Mouse (Mus musculus) spleen, embryonic (tissue): ENCODE data around the gene Cnnm4.

Experiments
- CTCF ChIA-PET: fragments of 350-600 bp; sonication (Branson Sonifier 250); formaldehyde crosslinking; loops from one replicate; lab custom pipeline; 2022; lab: Charles Lee

Cnnm4 gene

DNA sequence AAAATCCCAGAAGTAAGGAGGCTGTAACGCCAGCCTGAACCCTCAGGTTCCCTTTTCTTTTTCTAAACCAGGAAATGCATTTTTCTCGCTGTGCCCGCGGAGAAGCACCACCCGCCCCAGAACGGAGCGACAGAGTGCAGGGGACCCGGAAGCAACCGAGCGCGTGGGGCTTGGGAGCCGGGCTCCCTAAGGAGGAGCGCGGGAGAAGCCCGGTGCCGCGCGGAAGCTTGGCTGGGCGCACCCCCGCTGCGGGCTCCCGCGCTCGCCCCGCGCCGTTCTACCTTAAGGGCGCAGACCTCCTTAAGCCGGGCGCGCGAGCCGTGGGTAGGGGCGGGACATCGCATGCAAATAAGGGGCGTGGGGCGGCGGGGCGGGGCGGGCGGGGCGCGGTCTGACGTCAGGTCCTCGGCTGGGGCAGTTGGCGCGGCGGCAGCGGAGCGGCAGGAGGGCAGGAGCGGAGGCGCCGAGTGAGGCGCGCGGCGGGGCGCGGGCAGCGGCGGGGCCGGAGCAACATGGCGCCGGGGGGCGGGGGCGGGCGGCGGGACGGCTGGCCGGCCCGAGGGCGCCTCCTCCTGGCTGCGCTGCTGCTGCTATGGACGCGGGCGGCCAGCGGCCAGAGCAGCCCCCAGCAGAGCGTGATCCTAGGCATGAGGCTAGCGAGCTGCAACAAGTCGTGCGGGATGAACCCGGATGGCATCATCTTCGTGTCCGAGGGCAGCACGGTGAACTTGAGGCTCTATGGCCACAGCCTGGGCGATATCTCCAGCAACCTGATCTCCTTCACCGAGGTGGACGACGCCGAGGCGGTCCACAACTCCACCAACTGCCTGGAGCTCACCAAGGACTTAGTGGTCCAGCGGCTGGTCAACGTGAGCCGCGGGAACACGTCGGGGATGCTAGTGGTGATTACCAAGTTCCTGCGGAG, at the start of gene Cnnm4:
Gene Cnnm4, plus strand, starts transcription at position 440 of the 925 bp plus-strand sequence.
- CTCF ChIA-PET, result no interaction called here

DNA sequence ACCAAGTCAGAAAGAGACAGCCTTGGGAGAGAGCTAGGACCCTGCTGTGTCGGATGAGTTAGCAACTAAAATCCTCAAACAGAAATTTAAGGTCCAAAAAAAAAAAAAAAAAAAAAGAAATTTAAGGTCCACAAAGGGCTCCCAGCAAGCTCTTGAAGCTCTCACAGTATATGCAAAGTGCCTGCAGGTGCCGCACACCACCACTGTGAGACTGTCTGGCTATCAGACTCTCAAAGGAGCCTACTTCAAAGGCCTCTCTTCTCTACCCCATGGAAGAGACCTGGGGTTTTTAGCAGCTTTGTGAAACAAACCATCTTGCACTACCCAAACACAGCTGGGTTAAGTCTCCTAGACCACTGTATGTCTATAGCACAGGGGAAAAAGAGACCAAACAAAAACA, 41.9 kb upstream of the Cnnm4 start:
- CTCF ChIA-PET, result no interaction called here

DNA sequence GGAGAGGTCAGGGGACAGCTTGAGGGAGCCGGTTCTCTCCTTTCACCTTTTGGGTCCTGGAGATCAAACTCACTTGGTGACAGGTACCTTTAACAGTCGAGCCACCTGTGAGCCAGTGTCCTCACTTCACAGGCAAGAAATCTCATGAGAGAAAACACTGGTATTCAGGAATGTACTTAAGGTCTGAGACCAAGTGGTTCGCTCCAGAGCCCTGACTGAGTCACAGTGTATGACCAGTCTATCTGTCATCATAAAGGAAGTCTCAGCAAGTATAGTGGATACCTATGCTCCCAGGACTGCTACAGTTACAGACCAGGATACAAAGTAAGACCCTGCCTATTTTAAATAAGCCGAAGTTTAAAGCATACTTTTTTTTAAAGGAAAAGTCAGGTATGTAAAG, 38.4 kb upstream of the Cnnm4 start:
- CTCF ChIA-PET, result no interaction called here

DNA sequence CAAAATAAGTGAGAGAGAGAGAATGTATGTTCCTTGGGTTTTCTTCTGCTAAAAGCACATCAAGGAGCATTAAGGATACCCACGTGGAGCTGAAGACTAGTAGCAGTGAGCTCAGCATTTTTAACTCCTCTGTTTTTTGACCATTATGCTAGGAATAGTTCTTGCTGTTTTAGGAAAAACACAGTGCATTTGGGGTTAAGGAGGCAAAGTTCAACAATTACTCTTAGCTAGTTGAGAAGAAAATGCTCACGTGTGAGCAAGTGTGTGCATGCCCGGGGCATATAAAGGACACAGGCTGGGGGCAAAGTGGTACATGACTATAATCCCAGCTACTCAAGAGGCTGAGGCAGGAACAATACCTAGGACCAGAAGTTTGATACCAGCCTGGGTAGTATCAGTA, 37.8 kb upstream of the Cnnm4 start:
- CTCF ChIA-PET, result no interaction called here

DNA sequence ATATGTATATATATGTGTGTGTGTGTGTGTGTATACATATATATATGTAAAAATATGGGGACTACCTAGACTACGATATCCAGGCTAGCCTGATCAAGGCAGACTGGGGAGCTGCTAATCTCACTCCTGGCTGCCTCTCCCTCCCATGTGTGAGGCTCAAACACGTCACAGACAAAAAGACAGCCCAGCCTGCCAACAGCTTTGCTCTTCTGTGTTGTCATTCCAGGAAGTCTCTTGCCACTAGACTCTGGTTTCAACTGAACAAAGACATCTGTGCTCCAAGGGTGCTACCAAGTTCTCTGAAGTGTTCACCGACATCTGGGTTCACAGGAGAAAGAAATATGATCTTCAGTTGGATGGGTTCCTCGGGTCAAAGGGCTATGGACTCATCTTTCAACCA, 36.3 kb upstream of the Cnnm4 start:
- CTCF ChIA-PET, result no interaction called here

DNA sequence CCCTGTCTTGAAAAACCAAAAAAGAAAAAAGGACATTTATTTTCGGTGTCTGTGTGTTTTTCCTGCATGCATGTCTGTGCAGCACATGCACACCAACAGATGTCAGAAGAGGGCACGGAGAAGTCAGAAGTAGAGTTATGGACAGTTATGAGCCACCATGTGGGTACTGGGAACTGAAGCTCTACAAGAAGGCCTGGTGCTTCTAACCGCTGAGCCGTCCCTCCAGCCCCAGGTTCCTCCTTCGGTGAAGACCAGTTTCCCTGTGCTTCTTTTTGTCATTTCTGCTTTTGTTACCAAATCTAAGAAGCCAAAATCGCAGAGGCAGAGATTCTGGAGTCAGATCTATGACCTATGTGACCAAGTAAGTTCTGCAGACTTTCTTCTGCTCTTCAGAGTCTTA, 34.9 kb upstream of the Cnnm4 start:
- CTCF ChIA-PET, result no interaction called here

DNA sequence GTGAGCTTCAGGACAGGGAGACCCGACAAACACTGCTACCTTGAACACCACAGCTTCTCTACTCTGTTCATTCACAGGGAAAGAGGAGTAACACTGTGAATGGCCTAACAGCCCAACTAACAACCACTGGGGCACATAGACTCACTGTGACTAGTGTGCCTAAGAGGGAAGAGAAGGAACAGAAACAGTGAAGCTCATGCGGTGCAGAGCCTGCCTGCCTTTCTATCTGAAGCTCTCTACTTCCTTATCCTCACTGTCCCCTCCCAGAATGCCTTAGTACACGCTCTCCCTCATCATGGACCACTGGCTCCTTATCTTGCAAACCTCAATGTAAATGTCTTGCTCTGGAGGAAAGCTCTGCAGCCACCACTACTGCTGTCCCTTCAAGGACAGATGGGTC, 34.2 kb upstream of the Cnnm4 start:
- CTCF ChIA-PET, result interaction anchor here (0.6 kb wide), 1 partner anchor 1030 kb away, joined by 4 read pairs; no protein-coding TSS in a partner anchor

DNA sequence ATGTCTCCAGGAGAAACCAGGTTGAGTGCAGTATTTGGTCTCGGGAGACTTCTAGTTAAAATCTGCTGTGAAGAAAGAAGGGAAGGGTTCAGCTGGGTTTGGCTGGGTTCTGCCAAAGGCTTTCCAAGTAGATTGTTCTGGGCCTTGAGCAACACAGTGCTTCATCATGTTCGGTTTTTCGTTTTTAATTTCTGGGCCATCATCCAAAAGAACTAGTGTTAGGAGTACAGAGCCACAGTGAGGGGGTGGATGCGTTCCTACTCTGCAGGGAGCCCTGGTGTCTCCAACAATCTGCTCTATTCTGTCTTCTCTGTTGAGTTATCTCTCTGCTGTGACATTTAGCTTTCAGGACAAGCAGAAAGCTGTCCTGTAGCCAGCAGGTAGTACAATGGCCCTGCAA, 30.3 kb upstream of the Cnnm4 start:
- CTCF ChIA-PET, result no interaction called here

DNA sequence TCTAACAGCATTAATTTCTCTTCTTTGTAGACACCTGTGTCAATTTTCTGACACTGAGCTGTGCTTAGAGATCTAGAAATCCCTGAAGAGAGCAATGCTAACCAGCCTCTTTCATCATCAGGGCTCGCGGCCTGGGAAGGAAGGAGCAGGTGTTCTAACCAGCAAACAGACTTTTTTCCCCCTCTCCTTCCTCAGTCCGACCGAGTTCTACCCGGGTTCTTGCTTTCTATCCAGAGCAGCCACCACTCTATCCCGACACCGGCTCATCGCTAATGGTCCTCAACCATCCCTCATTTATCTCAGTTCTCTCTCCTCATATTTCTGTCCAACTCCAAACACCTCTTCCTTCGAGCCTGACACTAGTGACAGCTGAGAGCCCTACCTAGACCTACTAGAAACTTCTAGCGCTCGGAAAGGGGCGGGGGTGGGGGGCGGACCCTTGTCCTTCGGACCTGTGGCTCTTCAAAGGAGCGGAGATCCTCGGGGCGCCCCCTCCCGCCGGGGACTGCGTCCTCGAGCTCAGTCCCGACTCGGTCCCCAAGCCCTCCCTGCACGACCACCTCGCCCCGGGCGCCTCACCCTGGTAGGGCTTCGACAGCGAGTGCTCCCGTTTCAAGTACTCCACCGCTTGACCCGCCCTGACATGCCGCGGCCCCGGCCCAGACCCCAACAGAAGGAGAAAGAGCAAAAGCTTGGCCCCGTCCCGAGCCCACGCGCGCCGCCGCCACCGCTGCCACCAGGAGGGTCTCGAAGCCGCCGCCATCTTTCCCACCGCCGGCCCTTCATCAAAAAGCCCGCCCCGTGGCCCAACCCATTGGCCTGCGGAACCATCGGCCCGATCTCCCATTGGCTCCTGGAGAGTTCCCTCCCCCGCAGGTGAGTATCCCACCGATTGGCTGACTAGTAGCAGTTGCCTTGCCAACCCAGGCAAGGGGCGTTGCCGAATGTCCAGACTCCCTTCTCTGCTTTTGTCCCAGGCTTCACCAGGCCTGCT, 26.7 kb upstream of the Cnnm4 start, which contains the start of gene Lman2l:
Gene Lman2l, minus strand, starts transcription at position 801 of the 994 bp plus-strand sequence.
- CTCF ChIA-PET, result interaction anchor here (0.6 kb wide), 2 partner anchors 29 to 189 kb away, joined by 3 read pairs; no protein-coding TSS in a partner anchor

DNA sequence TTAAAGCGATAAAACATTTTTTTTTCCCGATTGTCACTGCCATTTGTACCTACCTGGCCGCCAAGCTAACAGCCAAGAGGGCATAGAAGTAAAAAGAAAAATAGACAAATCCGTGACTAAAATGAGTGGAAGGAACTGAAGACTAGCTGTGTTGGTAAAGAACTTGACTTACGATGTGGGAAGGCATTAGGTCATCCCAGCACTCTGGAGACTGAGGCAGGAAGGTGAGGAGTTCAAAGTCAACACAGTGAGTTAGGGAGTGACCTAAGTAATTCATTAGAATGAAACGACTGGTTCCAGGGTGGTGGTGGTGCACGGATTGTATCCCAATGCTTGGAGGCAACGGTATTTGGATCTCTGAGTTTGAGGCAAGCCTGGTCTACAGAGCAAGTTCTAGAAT, 25.9 kb upstream of the Cnnm4 start:
- CTCF ChIA-PET, result interaction anchor here (0.6 kb wide), 1 partner anchor 29 kb away, joined by 3 read pairs; no protein-coding TSS in a partner anchor

DNA sequence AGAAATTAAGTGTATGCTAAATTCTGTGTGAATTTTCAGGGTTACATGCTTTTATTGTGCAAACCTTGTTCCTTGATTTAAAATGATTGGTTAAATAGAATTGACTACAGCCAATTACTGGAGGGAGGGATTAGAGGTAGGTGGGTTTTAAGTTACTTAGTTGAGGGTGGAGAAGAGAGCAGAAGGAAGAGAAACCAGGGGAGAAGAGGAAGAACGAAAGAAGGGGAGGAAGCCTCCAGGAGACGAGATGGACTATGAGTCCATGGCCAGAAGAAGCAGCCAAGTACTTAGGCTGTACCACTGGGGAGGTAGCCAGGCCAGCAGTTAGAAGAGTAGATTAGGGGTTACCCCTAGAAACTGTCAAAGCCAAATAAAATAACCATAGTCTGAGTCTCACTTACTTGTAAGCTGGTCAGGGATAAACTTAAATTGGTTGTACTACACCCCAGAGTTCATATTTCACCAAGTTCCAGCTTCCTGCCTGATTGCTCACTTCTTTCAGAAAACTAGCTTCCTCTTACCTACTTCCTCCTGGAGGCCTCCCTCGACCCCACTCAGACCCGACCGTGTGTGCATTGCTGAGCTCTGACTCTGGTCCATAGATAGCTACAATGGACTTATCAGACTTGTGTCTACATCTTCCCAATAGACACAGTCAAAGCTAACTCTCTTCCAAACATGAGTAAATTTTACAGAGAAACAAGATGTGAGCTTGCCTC, 25.2 kb upstream of the Cnnm4 start:
- CTCF ChIA-PET, result interaction anchor here (0.5 kb wide), 1 partner anchor 17 kb away, joined by 4 read pairs; no protein-coding TSS in a partner anchor

DNA sequence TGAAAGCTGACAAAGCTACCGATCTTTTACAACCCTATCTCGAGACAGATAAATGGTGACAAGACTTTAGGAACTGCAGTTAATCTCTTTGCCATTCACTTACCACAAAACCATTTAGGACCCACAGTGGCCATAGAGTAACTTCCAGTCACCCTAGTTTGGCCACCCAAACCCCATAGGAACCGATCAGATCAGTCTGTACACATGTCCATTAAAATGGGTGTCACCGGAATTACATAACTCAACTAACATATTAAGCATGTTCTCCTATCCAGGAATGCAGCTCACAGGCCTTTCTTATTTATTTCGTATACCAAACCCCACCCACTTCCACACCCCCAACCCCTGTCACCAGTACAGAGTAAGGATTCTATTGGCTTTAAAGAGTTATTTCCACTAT, 24.6 kb upstream of the Cnnm4 start:
- CTCF ChIA-PET, result interaction anchor here (0.5 kb wide), 1 partner anchor 17 kb away, joined by 4 read pairs; no protein-coding TSS in a partner anchor

DNA sequence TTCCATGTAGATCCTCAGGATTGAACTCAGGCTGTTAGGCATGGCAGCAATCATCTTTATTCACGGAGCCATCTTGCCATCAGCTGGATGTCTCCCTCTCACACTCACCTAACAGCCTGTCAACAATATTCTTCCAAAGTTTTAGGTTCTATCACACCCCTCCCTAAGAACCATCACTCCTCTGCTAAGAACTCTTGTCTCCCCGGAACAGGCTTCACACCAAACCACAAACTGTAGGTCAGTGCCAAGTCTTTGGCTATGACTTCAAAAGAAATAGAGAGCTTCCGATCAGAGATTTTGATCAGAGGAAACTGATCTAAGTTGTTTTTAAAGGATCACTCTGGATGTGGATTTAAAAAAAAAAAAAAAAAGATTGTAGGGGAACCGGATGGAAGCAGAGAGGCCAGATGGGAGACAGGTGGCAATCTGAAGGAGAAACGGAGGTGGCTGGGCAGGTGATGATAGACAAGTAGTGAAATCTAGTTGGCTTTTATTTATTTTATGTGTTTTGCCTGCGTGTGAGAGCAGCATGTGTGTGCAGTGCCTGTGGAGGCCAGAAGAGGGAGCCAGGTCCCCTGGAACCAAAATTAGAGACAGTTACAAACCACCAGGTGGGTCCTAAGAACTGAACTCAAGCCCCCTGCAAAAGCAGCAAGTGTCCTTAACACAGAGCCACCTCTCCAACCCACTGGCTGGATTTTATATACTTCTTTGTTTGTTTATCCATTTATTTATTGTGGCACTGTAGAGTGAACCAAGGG, 17.2 kb upstream of the Cnnm4 start:
- CTCF ChIA-PET, result interaction anchor here (0.5 to 0.6 kb wide), 2 partner anchors 90 to 155 kb away, joined by 4 read pairs; no protein-coding TSS in a partner anchor

DNA sequence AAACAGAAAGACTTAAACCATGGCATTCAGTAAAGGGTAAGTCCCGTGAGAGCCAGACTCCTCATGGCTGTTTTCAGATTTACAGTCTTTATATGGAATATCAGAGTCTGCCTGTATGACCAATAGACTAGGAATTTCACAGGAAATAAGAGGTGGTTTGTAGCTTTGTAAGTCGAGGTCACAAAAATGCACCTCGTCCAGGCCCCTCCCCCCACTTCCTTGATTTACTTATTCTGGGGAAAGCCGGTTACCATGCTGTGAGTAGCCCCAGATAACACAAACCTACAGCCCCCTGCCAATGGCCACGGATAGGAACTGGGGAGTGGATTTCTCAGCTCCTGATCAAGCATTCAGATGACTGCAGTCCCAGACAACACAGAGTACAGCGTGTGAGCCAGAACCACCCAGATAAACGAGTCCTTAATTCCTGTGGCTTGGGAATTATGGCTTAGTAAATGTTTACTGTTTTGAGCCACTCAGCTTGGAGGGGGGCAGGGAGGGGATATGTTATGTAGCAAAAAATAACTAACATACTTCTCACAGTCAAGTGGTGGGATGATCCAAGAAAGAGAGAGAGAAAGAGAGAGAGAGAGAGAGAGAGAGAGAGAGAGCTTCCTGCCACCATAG, 13.9 kb upstream of the Cnnm4 start:
- CTCF ChIA-PET, result no interaction called here

DNA sequence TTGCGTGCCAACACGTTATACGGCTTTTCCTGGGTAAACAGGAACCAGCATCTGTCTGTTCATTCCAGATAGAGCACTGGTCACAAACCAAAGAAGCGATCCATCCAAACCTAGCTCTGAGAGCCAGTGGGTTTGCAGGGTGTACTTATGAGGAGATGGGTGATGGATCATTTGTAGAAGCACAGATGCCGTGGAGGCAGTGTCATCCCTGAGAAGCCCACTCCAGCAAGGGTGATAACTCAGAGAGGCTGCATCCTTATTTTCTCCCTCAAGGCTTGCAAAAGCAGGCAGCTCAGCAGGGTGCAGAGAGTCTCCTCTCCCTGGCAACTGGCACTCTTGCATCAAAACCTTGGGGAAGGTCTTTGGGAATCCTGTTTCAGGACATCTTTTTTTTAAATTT, 13.3 kb upstream of the Cnnm4 start:
- CTCF ChIA-PET, result no interaction called here

DNA sequence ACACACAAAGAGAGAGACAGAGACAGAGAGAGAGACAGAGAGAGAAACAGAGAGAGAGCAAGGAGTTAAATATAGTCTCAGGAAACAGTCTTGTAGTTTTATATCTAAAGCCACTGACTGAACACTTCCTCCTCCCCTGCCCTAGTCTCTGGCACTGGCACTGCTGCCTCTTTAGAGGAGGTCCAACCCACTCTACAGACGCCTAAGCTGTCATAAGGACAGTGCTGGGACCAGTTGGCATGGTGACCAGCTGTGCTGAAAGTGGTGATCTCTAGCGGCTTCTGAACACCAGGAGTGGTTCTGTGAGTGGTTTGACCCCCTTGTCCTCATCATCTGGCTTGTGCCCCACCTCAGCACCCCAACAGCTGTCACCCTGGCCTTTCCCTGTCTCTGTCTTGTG, 9.6 kb upstream of the Cnnm4 start:
- CTCF ChIA-PET, result no interaction called here

DNA sequence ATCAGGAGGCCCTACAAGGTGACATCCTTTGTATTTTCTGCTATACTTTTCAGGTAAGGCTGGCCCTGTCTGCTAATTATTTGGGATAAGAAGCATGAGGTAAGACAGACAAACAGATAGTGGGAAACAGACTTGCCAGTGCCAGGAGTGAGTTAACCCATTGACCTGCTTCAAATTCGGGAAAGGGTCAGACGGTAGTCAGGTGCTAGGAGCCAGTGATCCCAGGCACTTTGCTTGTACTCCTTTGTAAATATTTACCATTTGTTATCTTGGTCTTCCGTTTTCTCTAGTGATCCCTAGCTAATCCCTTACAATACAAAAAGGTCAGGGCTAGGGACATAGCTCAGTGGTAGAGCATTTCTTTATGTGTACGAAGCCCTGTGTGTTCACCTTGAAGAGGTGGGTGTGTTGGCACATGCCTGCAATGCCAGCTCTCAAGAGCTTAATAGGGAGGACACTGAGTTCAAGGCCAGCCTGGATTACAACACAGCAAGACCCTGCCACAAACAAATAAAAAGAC, 5.7 kb upstream of the Cnnm4 start:
- CTCF ChIA-PET, result no interaction called here

DNA sequence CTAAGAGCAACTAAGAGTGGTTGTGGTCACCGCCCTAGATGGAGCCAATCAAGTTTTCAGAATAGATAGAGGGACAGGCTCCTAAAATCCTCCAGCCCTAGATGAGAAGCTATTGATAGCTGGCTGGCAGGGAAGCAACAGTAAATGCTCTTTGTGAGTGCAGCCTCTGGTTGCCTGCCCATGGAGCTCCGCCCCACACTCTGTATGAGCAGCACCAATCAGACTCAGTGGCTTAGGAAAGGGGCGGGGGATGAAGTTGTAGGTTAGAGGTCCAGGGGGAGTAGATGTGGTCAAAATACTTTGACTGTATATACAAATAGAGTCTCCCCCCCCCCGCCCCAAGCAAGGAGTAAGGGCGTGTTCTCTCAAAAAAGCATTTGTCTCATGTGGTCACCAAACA, 4.0 kb upstream of the Cnnm4 start:
- CTCF ChIA-PET, result no interaction called here

DNA sequence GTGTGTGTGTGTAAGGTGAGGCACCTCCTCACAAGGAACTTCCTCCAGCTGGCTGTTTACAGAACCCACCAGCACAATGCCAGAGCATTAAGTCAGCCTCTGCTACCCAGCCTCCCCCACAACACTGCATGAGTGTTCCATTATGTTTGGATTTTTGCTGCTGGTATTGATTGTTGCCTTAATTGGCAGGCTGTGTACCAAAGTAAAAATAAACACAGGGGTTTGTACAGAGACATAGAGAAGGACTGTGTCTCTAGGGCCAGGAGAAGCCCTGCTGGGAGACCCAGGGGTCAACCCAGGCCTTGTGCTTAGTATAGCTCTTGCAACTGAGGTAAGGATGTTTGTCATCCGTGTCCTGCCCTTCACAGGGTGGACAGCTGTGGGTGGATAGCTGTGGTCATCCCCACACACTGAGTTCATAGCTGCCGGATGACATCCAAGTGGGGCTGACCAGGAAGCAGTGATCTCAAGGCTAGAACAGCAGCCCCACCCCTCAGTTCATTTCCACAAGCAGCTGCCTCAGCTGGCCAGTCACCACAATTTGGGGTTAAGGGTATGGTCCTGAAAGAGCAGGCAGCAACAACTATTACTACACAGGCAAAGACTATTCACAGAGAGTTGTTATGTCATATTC, 1.5 kb upstream of the Cnnm4 start:
- CTCF ChIA-PET, result interaction anchor here (0.6 kb wide), 1 partner anchor 26 kb away, joined by 3 read pairs; no protein-coding TSS in a partner anchor
